Mouse (Mus musculus) neural tube, embryonic 14.5 days (tissue): ENCODE results near the gene Clip1. TPM values are rescaled to one million over a fixed set of nuclear protein-coding genes. Genes with fewer than 3 reads are reported as not detected.

ENCODE experiments used
- ATAC-seq: fragments of 200-750 bp; cut with Nextera tagmentation; 2 replicates; pipeline ENCODE4 v1.8.0; 2017; ENCODE audit warnings: low read depth, mild to moderate bottlenecking, moderate TSS enrichment, moderate library complexity
- H3K27ac ChIP-seq: fragments of 300-500 bp; sonication (generic); 2 replicates; pipeline ENCODE4 v1.5.1; 2014; ENCODE audit warnings: low read depth, mild to moderate bottlenecking, control low read depth, low read length, moderate library complexity, mixed read lengths
- H3K27me3 ChIP-seq: fragments of 300-500 bp; sonication (generic); 2 replicates; pipeline ENCODE4 v1.6.1; 2014; ENCODE audit warnings: low read length; ENCODE audit not compliant: control insufficient read depth, insufficient read depth
- H3K36me3 ChIP-seq: fragments of 300-500 bp; sonication (generic); 2 replicates; pipeline ENCODE4 v1.6.1; 2014; ENCODE audit warnings: low read length, mixed read lengths; ENCODE audit not compliant: control insufficient read depth, insufficient read depth
- H3K4me1 ChIP-seq: fragments of 300-500 bp; sonication (generic); 2 replicates; pipeline ENCODE4 v1.6.1; 2014; ENCODE audit warnings: low read length; ENCODE audit not compliant: control insufficient read depth, insufficient read depth
- H3K4me2 ChIP-seq: fragments of 300-500 bp; sonication (generic); 2 replicates; pipeline ENCODE4 v1.6.1; 2014; ENCODE audit warnings: mild to moderate bottlenecking, low read depth, low read length, control low read depth
- H3K4me3 ChIP-seq: fragments of 300-500 bp; sonication (generic); 2 replicates; pipeline ENCODE4 v1.5.1; 2014; ENCODE audit warnings: low read depth, low read length, control low read depth, mixed read lengths
- H3K9ac ChIP-seq: fragments of 300-500 bp; sonication (generic); replicated peaks from 2 replicates; pipeline ENCODE4 v1.6.1; 2014; ENCODE audit warnings: low read depth, mild to moderate bottlenecking, control low read depth, low read length, mixed read lengths
- H3K9me3 ChIP-seq: fragments of 300-500 bp; sonication (generic); 2 replicates; pipeline ENCODE4 v1.6.1; 2016; ENCODE audit warnings: low read length; ENCODE audit not compliant: control insufficient read depth
- WGBS: fragments of 180-500 bp; shearing (Covaris S2); extraction: QIAGEN DNeasy Blood & Tissue Kit; methylation state at CpG from one replicate; pipeline ENCODE4 v1.1.7; 2014; 5-methylcytosine and 5-hydroxymethylcytosine counted together
- polyA plus RNA-seq: library from polyadenylated mRNA; unstranded; fragments of >200 nt; fragmentation: Nextera tagmentation; extraction: Ambion mirVana; gene quantifications from 2 replicates; pipeline ENCODE4 v1.2.1, GENCODE M21; 2014

Clip1 gene
- polyA plus RNA-seq, 1 experiment from 2014 or later, result 85.2 TPM

GRCm38 (mm10) chr5:123679106-123679505 lies 5.3 kb downstream of the Clip1 start:
- Histone ChIP-seq H3K27me3 (no peaks in the 10 kb centered on the region), H3K36me3 (no peaks in the 10 kb centered on the region), H3K4me1 (peaks cover 27% of the 10 kb centered on the region), H3K9ac (no peak overlapping the region), H3K9me3 (no peaks in the 10 kb centered on the region), H3K4me3 (no peak overlapping the region), H3K4me2 (no peak overlapping the region), H3K27ac (no peak overlapping the region)
- ATAC-seq, result no peak
- 87% methylated on average over 3 of the region's 3 CpGs for WGBS

- 90% methylated on average over 9 of the region's 9 CpGs for WGBS
These were observed 8.7 kb downstream of the Clip1 start for GRCm38 (mm10) chr5:123675717-123676116.

DNA sequence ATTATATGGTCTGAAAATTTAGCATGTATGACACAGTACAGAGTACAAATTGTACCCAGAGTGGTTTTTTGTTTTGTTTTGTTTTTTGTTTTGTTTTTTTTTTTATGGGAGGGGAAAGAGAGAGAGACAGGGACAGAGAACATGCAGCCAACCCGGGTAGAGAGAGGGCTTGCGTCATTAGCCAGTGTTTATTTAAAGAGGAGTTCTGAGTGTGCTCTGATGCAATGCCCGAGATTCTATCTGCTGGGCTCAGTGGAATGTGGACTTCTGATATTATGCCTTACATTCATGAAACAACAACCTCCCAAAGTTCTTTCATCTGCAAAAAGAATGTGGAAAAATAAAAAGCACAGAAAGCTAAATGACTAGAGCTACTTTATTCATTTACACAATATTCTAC lies 9.2 kb downstream of the Clip1 start:
- H3K4me3 ChIP-seq, result no peak overlapping the region
- ATAC-seq, result no peak
- H3K4me2 ChIP-seq, result no peak overlapping the region
- no peaks in the 10 kb centered on the region for H3K9me3 ChIP-seq
- H3K9ac ChIP-seq, result no peak overlapping the region
- WGBS, result 29% methylated on average over 3 of the region's 3 CpGs
- H3K36me3 ChIP-seq, result no peaks in the 10 kb centered on the region
- H3K27me3 ChIP-seq, result no peaks in the 10 kb centered on the region
- H3K4me1 ChIP-seq, result peaks cover 7% of the 10 kb centered on the region; the same call in 1 of the 2 replicates
- no peak overlapping the region for H3K27ac ChIP-seq

More at GRCm38 (mm10) chr5:123675717-123676116, 8.7 kb downstream of the Clip1 start:
- Histone ChIP-seq H3K27ac (no peak overlapping the region), H3K4me1 (peaks cover 7% of the 10 kb centered on the region; the same call in 1 of the 2 replicates), H3K4me2 (no peak overlapping the region), H3K36me3 (no peaks in the 10 kb centered on the region), H3K4me3 (no peak overlapping the region), H3K9me3 (no peaks in the 10 kb centered on the region), H3K9ac (no peak overlapping the region), H3K27me3 (no peaks in the 10 kb centered on the region)
- no peak for ATAC-seq

- H3K4me3 ChIP-seq, result no peak overlapping the region
- no peak for ATAC-seq
- H3K9me3 ChIP-seq, result no peaks in the 10 kb centered on the region
- no peaks in the 10 kb centered on the region for H3K27me3 ChIP-seq
- no peaks in the 10 kb centered on the region for H3K4me1 ChIP-seq
- 61% methylated on average over 3 of the region's 3 CpGs for WGBS
- H3K36me3 ChIP-seq, result no peaks in the 10 kb centered on the region
- no peak overlapping the region for H3K27ac ChIP-seq
- H3K4me2 ChIP-seq, result no peak overlapping the region
- no peak overlapping the region for H3K9ac ChIP-seq
These were observed 13.0 kb downstream of the Clip1 start for GRCm38 (mm10) chr5:123671473-123671820.

- Histone ChIP-seq H3K4me3 (no peak overlapping the region), H3K4me1 (no peaks in the 10 kb centered on the region), H3K27me3 (no peaks in the 10 kb centered on the region), H3K9me3 (no peaks in the 10 kb centered on the region), H3K9ac (no peak overlapping the region), H3K27ac (peak overlapping the region; percentile 40; the same call in 1 of the 2 replicates), H3K4me2 (no peak overlapping the region), H3K36me3 (no peaks in the 10 kb centered on the region)
- no peak for ATAC-seq
- 52% methylated on average over 14 of the region's 14 CpGs for WGBS
These were observed 13.5 kb downstream of the Clip1 start for GRCm38 (mm10) chr5:123670800-123671472.

DNA sequence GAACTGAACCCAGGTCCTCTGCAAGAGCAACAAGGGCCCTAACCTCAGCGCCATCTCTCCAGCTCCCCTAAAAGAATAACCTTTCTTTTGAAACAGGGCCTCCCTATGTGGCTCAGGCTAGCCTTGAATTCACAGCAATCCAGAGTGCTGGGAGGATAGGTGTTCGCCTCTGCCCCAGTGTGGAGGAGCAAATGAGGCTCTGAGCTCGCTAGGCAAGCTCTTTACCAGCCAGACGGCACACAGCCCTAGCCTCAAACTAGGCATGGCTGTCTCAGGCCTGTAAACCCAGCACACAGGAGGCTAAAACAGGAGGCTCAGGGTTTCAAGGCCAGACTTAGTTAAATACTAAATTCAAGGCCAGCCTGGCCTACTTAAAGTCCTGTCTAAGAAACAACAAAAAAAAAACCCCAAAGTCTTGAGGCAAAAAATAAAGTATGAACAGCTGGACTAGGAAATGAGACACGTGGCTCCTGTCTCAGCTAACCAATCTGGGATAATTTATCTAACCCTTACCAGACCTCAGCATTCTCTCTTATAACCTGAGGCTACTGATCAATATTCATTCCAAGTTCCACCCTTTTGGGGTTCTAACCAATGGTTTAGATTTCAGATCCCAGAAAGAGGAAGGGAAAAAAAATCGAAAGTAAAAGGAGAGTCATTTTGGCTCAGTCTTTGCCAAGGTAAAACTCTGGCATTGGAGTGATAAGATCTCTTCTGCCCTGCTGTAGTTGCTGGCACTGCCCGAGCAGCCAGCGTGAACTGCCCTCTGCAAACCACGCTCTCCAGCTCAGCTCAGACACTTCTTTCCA lies 14.2 kb downstream of the Clip1 start:
- Histone ChIP-seq H3K4me3 (no peak overlapping the region), H3K9me3 (no peaks in the 10 kb centered on the region), H3K4me1 (no peaks in the 10 kb centered on the region), H3K9ac (no peak overlapping the region), H3K27me3 (no peaks in the 10 kb centered on the region), H3K27ac (no peak overlapping the region), H3K36me3 (no peaks in the 10 kb centered on the region), H3K4me2 (no peak overlapping the region)
- 72% methylated on average over 9 of the region's 9 CpGs for WGBS
- ATAC-seq, result no peak

DNA sequence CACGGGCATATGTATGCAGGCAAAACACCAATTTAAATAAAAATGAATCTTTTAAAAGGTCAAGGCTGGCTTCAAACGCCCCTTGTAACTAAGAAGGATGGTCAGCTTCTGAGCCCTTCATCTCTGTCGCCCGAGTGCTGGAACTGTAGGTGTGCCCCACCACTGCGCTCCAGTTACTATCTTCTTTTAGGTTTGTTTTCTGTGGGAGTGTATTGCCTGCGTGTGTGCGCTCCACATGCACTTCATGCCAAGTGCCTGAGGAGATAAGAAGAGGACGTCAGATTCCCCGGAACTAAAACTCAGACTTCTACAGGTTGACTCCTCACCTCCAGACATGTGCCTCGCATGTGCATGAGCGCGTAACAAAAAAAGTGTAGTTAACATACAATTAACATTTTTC lies 16.5 kb downstream of the Clip1 start:
- Histone ChIP-seq H3K4me3 (no peak overlapping the region), H3K36me3 (no peaks in the 10 kb centered on the region), H3K4me1 (no peaks in the 10 kb centered on the region), H3K9ac (no peak overlapping the region), H3K27me3 (no peaks in the 10 kb centered on the region), H3K9me3 (no peaks in the 10 kb centered on the region), H3K27ac (no peak overlapping the region), H3K4me2 (no peak overlapping the region)
- no peak for ATAC-seq
- WGBS, result 92% methylated on average over 12 of the region's 12 CpGs

- no peak overlapping the region for H3K9ac ChIP-seq
- H3K27me3 ChIP-seq, result no peaks in the 10 kb centered on the region
- no peak overlapping the region for H3K27ac ChIP-seq
- no peak overlapping the region for H3K4me2 ChIP-seq
- ATAC-seq, result no peak
- no peaks in the 10 kb centered on the region for H3K9me3 ChIP-seq
- H3K36me3 ChIP-seq, result no peaks in the 10 kb centered on the region
- no peaks in the 10 kb centered on the region for H3K4me1 ChIP-seq
- WGBS, result 71% methylated on average over 7 of the region's 7 CpGs
- H3K4me3 ChIP-seq, result no peak overlapping the region
These were observed 18.5 kb downstream of the Clip1 start for GRCm38 (mm10) chr5:123665956-123666355.

DNA sequence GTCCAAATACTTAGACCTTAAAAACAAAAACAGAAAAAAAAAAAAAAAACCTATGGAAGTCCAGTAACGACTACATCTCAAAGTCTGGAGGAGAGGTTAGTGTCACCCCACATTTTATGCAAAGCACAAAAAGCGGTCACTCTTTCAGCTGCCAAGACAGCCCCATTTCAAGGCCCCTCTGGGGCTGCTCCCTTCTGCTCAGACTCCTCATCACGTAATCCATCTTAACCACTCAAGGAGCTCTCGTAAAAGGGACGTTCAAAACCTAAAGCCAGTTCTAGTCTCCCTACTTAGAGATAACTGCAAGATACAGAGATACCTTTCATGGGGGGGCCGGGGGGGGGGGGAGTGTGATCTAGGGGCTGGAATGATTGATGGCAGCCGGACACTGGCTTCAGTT lies 20.1 kb downstream of the Clip1 start:
- WGBS, result 67% methylated on average over 7 of the region's 7 CpGs
- H3K27ac ChIP-seq, result no peak overlapping the region

More for the DNA sequence above, 20.1 kb downstream of the Clip1 start:
- no peak overlapping the region for H3K9ac ChIP-seq
- ATAC-seq, result no peak
- no peaks in the 10 kb centered on the region for H3K9me3 ChIP-seq
- H3K4me2 ChIP-seq, result no peak overlapping the region
- H3K36me3 ChIP-seq, result no peaks in the 10 kb centered on the region
- H3K4me1 ChIP-seq, result no peaks in the 10 kb centered on the region
- no peaks in the 10 kb centered on the region for H3K27me3 ChIP-seq
- H3K4me3 ChIP-seq, result no peak overlapping the region
